Mouse (Mus musculus) heart, adult 2 months (tissue): ENCODE measurements around the gene Eml6.

Experiments
- EP300 ChIP-seq: fragments of 200-500 bp; IDR thresholded peaks from 2 replicates; pipeline ENCODE4 v1.6.1; 2011; ENCODE audit warnings: low read depth, low read length, control low read depth; ENCODE audit not compliant: insufficient read depth
- POLR2A ChIP-seq: fragments of 200-500 bp; IDR thresholded peaks from 2 replicates; pipeline ENCODE4 v1.6.1; 2011; ENCODE audit warnings: mild to moderate bottlenecking, low read depth, low read length, control low read depth; ENCODE audit not compliant: insufficient read depth

DNA sequence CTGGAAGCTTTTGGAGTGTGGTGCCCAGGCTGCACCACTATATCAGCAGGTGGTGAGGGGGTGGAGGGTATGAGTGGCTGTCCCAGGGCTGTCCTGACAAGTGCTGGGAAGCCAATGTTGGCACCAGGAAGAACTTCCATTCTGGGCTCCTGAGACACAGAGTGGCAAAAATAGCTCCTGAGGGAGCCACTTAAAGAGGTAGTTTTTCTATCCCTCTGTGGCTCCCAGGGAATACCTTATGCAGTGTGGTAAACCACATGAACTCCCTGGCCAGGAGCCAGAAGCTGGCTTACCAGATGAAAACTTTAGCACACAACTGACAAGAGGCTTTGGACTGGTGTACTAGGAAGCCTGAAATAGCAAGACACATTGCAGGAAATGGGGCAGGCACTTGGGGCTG lies 247.9 kb downstream of the Eml6 start:
- TF ChIP-seq EP300 (0 out of 2 replicates have a peak, but pooled peaks have one; percentile 17), POLR2A (no peak)
